Mouse (Mus musculus): ENCODE results near the gene Afap1l2.

GRCm38 (mm10) chr19:57000592-57000991 lies 7.4 kb downstream of the Afap1l2 start:
- TF ChIP-seq CTCF (IDR thresholded peaks at IDR 0.05) = no peak
- TF ChIP-seq EP300 (IDR thresholded peaks at IDR 0.05) = no peak

Measured in lung, postnatal 0 days (tissue).